Mouse (Mus musculus) testis, adult 2 months (tissue): ENCODE measurements around the gene Fbln5.

ENCODE experiments used
- CTCF ChIP-seq: fragments of 200-500 bp; IDR thresholded peaks from 2 replicates; pipeline ENCODE4 v1.5.1; 2012; ENCODE audit warnings: low read depth, mild to moderate bottlenecking, inconsistent platforms, low read length, moderate library complexity; ENCODE audit not compliant: control insufficient read depth, insufficient read depth, insufficient replicate concordance
- POLR2A ChIP-seq: fragments of 200-500 bp; IDR thresholded peaks from 2 replicates; pipeline ENCODE4 v1.6.1; 2012; ENCODE audit warnings: low read depth, mild to moderate bottlenecking, inconsistent platforms, low read length, moderate library complexity; ENCODE audit not compliant: control insufficient read depth

DNA sequence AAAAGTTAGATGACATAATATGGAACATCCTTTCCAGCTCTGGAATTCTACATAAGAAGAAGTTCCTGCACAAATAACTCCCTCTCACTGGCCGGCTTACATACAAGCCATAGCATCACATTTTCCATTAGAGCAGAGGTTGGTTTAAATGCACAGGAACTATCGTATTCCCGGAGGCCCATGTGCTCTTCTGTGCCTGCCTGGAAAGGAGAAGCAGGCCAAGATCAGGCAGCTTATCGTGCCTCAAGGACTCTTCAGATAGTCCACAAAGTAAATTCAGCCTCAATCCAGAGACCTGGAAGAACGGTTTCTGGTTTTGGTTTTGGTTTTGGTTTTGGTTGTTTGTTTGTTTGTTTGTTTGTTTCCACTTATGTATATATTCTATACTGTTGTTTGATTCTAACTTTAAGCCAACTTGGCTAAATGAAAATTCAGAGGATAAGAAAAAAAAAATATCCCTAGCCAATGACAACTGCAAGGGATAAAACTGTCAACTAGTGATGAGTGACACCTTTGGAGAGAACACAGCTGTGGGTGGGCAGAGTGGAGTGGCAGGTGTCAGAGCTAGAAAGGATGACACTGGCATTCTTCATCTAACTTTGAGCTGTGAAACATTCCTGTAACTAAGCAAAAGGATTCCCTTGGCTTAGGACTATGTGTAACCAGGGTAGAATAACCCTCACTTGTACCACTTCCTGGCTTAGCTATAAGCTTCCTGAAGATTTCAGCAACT, 48.4 kb downstream of the Fbln5 start:
- TF ChIP-seq POLR2A (no peak), CTCF (no peak)
